Mouse (Mus musculus): Measurements from ENCODE around the gene Nudt1. TPM values are rescaled to one million over a fixed set of nuclear protein-coding genes. Genes with fewer than 3 reads are reported as not detected.

The Nudt1 gene
- total and polyA plus RNA-seq, 3 experiments, result 69.6 to 77.2 TPM; not detected in 1

DNA sequence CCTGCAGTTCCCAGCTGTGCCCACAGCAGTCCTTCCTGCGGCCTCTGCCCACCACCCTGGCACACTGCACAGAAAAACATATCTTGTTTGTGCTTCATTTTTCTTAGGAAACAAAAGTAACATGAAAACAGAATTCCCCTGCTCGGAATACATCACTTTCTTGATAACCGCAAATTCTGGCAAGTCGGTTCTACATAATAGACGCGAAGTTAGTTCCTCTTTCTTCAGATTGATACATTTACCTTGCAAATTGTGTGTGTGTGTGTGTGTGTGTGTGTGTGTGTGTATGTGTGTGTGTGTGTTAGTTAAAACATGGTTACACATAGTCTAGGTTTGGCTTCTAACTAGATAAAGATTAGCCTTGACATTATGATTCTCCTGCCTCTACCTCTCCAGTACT is 61.2 kb downstream of the Nudt1 start:
- H3K4me1 ChIP-seq (ENCODE audit: control insufficient read depth in 1 of 2, insufficient read depth in 2 of 2, low read length in 2 of 2), result peaks cover 0 to 23% of the 10 kb centered on the region in 2 experiments; a peak in 3 of 4 replicates
- peak; percentile 55 for DNase-seq (ENCODE audit: low read depth, low spot score)
- H3K27ac ChIP-seq (ENCODE audit: control insufficient read depth, low read depth, low read length), result no peak overlapping the region
- peaks cover 0 to 16% of the 10 kb centered on the region in 2 experiments; a peak in 2 of 4 replicates for H3K36me3 ChIP-seq (ENCODE audit: control insufficient read depth in 1 of 2, insufficient read depth in 2 of 2, low read length in 2 of 2)
- no peak for TF ChIP-seq CTCF (IDR thresholded peaks at IDR 0.05 in 2 of 3, conservative IDR thresholded peaks at IDR 0.05 in 1 of 3; ENCODE audit: control insufficient read depth in 1 of 3, insufficient read depth in 1 of 3, low read depth in 2 of 3, low read length in 3 of 3, poor library complexity in 1 of 3, severe bottlenecking in 1 of 3)
- no peak for TF ChIP-seq ETS1 (IDR thresholded peaks at IDR 0.05; ENCODE audit: low read depth, low read length)
- TF ChIP-seq MAZ (IDR thresholded peaks at IDR 0.05; ENCODE audit: low read depth, low read length), result no peak
- no peak for TF ChIP-seq UBTF (IDR thresholded peaks at IDR 0.05; ENCODE audit: borderline replicate concordance, insufficient read depth, low read depth, low read length)
- no peak for TF ChIP-seq ZNF384 (IDR thresholded peaks at IDR 0.05; ENCODE audit: low read depth, low read length)
- TF ChIP-seq USF1 (IDR thresholded peaks at IDR 0.05; ENCODE audit: low read depth, low read length), result no peak
- no peak for TF ChIP-seq JUND (IDR thresholded peaks at IDR 0.05; ENCODE audit: low read depth, low read length)
- no peak for TF ChIP-seq SIN3A (IDR thresholded peaks at IDR 0.05; ENCODE audit: low read length)
- no peaks in the 10 kb centered on the region for H3K9me3 ChIP-seq (replicated peaks; ENCODE audit: insufficient read depth, low read length)
- H3K79me2 ChIP-seq (ENCODE audit: control insufficient read depth, insufficient read depth, low read length, poor library complexity), result peaks cover 16% of the 10 kb centered on the region
- H3K4me3 ChIP-seq (ENCODE audit: control insufficient read depth in 1 of 2, insufficient read depth in 1 of 2, low read depth in 2 of 2, low read length in 2 of 2), result no peak overlapping the region
- no peaks in the 10 kb centered on the region for H3K27me3 ChIP-seq (ENCODE audit: control insufficient read depth in 1 of 2, insufficient read depth in 2 of 2, low read length in 2 of 2)
- H3K9ac ChIP-seq (ENCODE audit: control insufficient read depth, low read depth, low read length, poor library complexity, severe bottlenecking), result no peak overlapping the region

DNA sequence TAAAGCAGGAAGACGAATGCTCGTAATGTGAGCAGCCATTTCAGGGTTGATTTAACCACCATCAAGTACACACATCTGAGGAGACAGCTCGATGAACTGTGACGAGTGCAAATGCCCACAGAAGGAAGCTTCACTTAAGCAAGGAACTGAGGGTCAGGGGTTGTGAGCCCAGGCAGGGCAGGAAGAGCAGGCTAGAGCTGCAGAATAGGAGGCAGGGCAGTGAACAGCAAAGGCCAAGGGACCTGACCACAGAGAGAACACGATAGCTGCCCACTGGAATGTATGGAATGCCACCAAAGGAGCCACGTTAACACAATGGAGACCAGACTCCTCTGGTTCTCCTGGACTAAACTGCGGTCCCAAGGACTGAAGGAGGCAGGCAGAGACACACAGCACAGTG is 62.1 kb downstream of the Nudt1 start:
- no peak overlapping the region for H3K27ac ChIP-seq (ENCODE audit: control insufficient read depth, low read depth, low read length)
- no peak for TF ChIP-seq RCOR1 (IDR thresholded peaks at IDR 0.05; ENCODE audit: low read depth, low read length)
- TF ChIP-seq MAZ (IDR thresholded peaks at IDR 0.05; ENCODE audit: low read depth, low read length), result no peak
- no peak for TF ChIP-seq MYC (IDR thresholded peaks at IDR 0.05; ENCODE audit: low read depth, low read length)
- no peak for TF ChIP-seq GATA1 (IDR thresholded peaks at IDR 0.05; ENCODE audit: low read depth, low read length)
- TF ChIP-seq TCF12 (IDR thresholded peaks at IDR 0.05; ENCODE audit: low read depth, low read length), result no peak
- no peak for TF ChIP-seq KAT2A (conservative IDR thresholded peaks at IDR 0.05; ENCODE audit: low read depth, low read length)
- TF ChIP-seq POLR2AphosphoS2 (IDR thresholded peaks at IDR 0.05; ENCODE audit: low read length), result no peak
- TF ChIP-seq UBTF (IDR thresholded peaks at IDR 0.05; ENCODE audit: borderline replicate concordance, insufficient read depth, low read depth, low read length), result no peak
- no peak for TF ChIP-seq BHLHE40 (IDR thresholded peaks at IDR 0.05; ENCODE audit: borderline replicate concordance, low read depth, low read length)
- H3K79me2 ChIP-seq (ENCODE audit: control insufficient read depth, insufficient read depth, low read length, poor library complexity), result peaks cover 19% of the 10 kb centered on the region
- no peaks in the 10 kb centered on the region for H3K9me3 ChIP-seq (replicated peaks; ENCODE audit: insufficient read depth, low read length)
- H3K9ac ChIP-seq (ENCODE audit: control insufficient read depth, low read depth, low read length, poor library complexity, severe bottlenecking), result no peak overlapping the region
- no peaks in the 10 kb centered on the region for H3K27me3 ChIP-seq (ENCODE audit: control insufficient read depth in 1 of 2, insufficient read depth in 2 of 2, low read length in 2 of 2)
- peaks cover 0 to 15% of the 10 kb centered on the region in 2 experiments; a peak in 2 of 4 replicates for H3K36me3 ChIP-seq (ENCODE audit: control insufficient read depth in 1 of 2, insufficient read depth in 2 of 2, low read length in 2 of 2)
- peaks cover 0 to 26% of the 10 kb centered on the region in 2 experiments; a peak in 3 of 4 replicates for H3K4me1 ChIP-seq (ENCODE audit: control insufficient read depth in 1 of 2, insufficient read depth in 2 of 2, low read length in 2 of 2)
- no peak for DNase-seq (ENCODE audit: low read depth, low spot score)
- H3K4me3 ChIP-seq (ENCODE audit: control insufficient read depth in 1 of 2, insufficient read depth in 1 of 2, low read depth in 2 of 2, low read length in 2 of 2), result no peak overlapping the region

Measured in MEL (cell line).